Mouse (Mus musculus) embryonic facial prominence, embryonic 14.5 days (tissue): Measurements from ENCODE around the gene Jade1. TPM values are rescaled to one million over a fixed set of nuclear protein-coding genes. Genes with fewer than 3 reads are reported as not detected.

Experiments
- polyA plus RNA-seq: library from polyadenylated mRNA; unstranded; fragments of >200 nt; fragmentation: Nextera tagmentation; extraction: Ambion mirVana; gene quantifications from 2 replicates; pipeline ENCODE4 v1.2.1, GENCODE M21; 2014

Jade1 gene
- polyA plus RNA-seq, 1 experiment from 2014 or later = 16.1 TPM

Other genes with a start within 250 kb of the Jade1 start
- gene Sclt1, start 186.8 kb downstream of the Jade1 start, polyA plus RNA-seq = 17.5 and 19.3 TPM in 2 replicates
- 13.0 and 14.2 TPM in 2 replicates for gene D3Ertd751e, start 186.9 kb downstream of the Jade1 start, polyA plus RNA-seq